Mouse (Mus musculus) ES-E14 (cell line): ENCODE measurements around the gene Gamt.
"Not testable (repeated sequence)": the region's sequence is repeated elsewhere in the genome, so short reads cannot be mapped to it uniquely, and the experiment has no call there.

Source experiments
- MAFK ChIP-seq: IDR thresholded peaks from 2 replicates; pipeline ENCODE4 v1.6.1; 2014; ENCODE audit warnings: mild to moderate bottlenecking, low read depth, low read length, inconsistent platforms; ENCODE audit not compliant: insufficient read depth
- ZNF384 ChIP-seq: IDR thresholded peaks from 2 replicates; pipeline ENCODE4 v1.6.1; 2012; ENCODE audit warnings: low read depth, low read length, inconsistent platforms

DNA sequence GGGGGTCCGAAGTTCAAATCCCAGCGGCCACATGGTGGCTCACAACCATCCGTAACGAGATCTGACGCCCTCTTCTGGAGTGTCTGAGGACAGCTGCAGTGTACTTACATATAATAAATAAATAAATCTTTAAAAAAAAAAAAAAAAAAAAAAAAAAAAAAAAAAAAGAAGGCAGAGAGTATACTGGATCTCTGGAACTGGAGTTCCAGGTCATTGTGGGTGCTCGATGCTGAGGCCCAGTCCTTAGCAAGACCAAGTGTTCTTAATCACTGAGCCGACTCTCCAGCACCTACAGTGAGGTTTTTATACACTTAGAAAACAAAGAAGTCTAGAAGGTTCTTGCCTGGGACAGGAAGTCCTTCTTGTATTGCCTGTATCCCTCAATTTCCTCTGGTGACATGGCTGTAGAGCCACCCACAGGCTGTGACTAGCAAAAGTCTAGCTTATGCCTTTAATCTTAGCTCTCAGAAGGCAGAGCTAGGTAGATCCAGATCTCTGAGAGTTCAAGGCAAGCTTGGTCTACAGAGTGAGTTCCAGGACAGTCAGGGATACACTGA, 49.2 kb downstream of the Gamt start:
- TF ChIP-seq MAFK, result not testable (repeated sequence)
- peak; percentile 92 for TF ChIP-seq ZNF384
